Mouse (Mus musculus) Muller cell, postnatal 12 days (primary cell): ENCODE data around the gene Ripply2.
"Not testable (repeated sequence)": the region's sequence is repeated elsewhere in the genome, so short reads cannot be mapped to it uniquely, and the experiment has no call there.

Source experiments
- DNase-seq: peaks from one replicate; pipeline ENCODE4 v3.0.0-alpha.2; 2015; ENCODE audit errors: inconsistent ontology term

Ripply2 gene

DNA sequence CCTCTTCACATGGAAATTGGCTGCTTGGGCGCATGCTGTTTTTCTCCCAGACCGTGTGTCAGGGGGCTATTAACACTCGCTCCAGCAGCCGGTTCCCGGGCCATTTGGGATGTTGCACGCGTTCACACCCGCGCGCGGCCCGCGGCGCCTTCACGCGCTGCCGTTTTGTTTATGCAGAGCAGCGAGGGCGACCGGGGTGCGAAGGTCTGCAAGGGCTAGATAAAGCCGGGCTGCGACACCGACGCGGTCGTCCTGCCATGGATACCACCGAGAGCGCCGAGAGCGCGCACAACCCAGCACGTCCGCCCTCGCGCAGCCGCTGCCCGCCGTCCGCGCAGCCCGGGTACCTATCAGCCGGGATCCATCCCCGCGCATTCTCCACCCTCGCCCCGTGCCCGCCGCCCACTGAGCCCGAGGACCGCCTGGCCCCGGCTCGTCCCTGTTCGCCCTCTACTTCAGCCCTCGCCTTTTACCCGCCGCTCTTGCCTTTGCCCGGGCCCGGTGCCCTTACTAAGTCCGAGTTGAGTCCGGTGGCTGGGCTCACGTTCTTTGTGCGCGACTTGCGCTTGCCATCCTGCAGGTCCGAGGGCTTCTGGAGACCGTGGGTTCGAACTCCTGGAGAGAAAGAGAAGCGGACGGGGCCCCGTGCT lies at the start of gene Ripply2:
Gene Ripply2 (plus strand): TSS at position 250 of the 650 bp plus-strand sequence.
- DNase-seq = peak; percentile 35

DNA sequence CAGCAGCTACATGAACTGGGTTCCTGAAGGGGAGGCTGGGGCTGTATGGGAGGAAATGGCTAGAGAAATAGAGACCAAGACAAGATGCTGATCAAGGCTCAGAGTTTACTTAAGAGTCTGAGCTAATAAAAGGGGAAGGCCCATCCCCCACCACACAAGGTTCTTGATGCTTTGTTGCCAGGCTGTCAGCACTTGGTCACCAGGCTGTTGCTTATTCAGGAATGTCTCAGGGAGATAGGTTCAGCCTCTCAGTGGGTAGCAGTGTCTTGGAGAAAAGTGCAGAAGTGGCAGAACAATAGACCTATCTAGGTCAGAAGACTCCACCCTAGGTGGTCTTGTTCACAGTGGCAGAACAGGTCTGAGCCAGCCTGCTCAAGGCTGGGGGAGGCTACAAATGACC lies 42.9 kb upstream of the Ripply2 start:
- DNase-seq = not testable (repeated sequence)

DNA sequence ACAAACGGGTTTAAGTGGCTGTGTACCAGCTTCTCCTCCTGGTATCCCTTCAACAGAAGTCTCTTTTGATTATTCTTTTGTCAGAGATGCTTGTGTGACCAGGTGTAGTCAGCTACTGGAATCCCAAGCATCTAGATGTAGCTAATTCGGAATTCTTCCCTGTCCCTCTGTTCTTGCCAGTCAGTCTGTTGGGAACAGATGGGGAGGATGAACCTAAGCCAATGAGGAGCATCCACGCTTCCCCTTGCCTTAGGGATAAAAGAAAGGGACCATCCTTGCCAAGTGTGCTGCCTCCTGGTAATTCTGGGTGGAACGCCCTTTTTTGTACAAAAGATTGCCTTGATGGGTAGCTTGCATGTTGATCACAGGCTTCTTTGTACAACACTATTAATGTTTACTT lies 41.8 kb upstream of the Ripply2 start:
- no peak for DNase-seq

DNA sequence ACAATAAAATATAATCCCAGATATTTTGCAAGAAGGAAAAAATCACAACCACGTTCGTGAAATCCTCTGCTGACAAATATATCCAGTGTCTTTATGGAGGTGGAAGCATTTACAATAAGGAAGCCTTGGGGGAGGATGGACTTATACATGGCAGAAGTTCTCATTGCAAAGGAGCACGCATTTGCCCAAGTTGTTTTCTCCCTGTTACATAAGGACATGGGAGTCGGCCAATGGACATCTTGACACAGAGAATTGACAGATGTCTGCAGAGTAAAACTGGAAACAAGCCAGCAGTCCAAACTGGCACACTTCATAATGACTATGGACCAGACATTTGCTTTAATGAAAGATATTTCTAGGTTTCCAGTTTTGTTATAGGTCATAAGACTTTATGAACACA lies 38.4 kb upstream of the Ripply2 start:
- no peak for DNase-seq

DNA sequence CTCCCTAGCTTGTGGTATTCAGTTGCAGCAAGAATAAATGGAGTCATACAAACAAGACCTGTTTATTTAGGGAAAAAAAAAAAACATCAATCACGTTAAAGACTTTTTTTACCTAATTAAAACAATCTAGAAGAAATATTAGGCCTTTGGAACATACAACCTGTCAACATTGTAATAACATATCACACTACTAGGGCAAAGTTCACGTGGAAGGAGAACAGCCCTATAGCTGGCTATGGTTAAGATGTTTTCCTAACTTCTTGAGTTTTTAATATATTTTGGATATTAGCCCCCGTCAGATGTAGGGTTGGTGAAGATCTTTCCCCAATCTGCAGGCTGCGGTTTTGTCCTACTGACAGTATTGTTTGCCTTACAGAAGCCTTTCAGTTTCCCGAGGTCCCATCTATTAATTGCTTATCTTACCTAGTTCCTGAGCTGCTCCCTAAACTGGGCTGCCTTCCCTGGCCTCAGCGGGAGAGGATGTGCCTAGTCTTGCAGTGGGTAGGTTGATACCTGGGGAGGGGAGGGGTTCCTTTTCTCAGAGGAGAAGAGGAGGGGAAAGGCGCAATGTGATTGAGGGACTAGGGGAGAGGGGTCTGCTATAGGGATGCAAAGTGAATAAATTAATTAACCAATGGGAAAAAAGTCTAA lies 37.0 kb upstream of the Ripply2 start:
- DNase-seq = no peak

DNA sequence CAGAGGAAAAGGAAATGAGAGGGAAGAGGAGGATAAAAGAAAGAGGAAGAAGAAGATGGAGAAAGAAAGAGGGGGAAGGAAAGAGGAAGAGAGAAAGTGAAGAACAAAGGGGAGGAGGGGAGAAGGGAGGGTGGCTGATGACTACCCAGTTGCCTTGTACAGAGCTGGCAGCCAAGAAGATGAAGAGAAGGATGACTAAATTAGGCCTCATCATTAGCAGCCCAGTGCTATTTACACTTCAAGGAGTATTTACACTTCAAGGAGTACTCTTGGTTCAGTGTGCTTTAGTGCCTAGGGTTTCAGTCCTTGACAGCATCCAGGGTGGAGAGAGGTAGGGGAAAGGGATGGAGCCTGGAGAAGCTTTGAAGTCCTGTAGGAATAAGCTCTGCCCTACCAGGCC lies 35.3 kb upstream of the Ripply2 start:
- no peak for DNase-seq

DNA sequence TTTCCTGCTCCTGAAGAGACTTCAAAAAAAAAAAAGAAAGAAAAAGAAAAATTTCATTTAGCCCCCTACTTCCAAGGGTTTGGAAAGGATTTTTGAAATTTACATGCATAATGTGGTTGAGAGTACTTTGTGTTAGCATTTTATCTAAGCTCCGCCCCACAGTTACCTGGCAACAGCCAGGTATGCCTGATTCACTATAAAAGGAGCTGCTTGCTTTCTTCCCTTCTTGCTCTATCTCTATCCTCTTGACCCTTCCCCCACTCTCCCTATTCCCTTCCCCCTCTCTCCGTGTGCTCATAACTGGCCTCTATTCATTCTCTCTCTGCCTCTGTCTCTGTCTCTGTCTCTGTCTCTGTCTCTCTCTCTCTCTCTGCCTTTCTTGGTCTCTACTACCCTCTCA lies 34.4 kb upstream of the Ripply2 start:
- no peak for DNase-seq

DNA sequence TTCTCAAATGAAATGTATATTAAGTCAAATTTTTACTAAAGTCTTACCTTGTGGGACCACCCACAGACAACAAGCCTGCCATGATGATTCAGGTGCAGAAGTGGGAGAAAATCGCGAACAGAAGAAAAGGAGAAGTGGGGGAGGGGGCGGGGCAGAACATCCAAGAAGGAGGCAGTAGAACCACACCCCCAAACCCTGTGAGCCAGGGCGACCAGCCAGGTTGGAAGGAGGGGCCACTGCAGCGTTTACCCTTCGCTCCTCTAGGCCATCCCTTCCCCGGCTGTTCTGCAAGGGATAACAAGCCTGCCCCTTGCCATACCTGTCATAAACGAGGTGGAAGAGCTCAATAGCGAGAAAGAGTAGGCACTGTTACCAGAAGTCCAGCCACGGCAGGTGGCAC lies 33.8 kb upstream of the Ripply2 start:
- DNase-seq = no peak

DNA sequence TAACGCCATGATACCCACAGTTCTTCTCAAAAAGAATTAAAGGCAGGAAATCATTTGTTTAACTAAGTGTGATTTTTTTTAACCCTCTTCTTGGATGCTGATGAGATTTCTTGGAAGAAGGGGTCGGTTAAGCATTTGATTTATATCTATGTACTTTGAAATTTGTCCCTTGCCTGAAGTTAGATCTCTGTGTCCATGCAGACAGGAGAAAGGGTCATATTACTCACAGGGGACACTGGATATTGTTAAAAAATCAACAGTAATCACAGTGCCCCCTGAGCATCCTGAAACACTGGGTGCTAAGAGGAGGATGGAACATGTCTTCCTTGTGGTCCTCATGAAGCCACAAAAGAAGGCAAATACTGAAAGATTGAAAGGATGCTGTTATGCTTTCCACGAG lies 30.8 kb upstream of the Ripply2 start:
- DNase-seq = no peak

DNA sequence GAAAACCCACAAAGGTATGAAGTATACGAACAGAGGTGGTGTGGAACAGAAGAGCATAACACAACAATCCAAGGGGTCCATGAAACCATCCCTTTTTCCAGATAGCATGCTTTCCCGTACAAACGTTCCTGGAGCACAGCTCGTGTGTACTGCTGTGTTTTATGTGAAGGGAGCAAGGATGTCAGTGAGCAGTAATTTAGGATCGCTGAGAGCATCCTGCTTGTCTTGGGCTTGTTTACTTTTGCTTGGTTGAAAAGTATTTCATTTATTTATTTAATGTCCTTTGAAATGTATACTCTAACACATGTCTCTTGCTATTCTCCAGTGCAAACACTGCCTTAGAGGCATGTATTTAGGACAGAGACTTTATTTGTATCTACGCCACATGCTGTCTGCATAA lies 30.2 kb upstream of the Ripply2 start:
- DNase-seq = no peak

DNA sequence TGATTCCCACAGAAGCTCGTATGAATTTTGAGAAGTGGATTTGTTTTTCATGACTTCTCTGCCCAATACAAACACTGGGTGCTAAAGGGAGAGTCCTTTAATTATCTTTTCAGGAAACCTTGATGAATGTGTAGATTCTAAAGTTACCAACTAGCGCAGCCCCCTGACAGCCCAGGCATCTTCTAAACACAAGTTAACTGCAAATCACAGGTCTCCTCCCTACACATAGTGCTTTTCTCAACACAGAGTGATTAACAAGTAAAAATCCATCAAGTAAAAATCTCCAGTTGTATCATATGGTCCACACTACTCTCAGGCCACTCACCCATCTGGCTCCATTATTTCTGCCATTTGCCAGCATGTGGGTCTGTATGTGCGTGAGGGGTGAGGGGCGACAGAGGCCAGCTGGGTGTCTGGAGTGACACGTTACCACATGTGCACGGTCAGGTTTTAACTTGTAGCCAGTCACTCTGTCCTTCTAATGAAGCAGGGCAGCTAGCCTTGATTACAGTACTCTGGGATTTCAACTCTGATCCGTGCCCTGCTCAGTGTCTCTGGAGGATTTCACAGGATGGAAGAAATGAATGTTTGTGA lies 28.5 kb upstream of the Ripply2 start:
- no peak for DNase-seq

DNA sequence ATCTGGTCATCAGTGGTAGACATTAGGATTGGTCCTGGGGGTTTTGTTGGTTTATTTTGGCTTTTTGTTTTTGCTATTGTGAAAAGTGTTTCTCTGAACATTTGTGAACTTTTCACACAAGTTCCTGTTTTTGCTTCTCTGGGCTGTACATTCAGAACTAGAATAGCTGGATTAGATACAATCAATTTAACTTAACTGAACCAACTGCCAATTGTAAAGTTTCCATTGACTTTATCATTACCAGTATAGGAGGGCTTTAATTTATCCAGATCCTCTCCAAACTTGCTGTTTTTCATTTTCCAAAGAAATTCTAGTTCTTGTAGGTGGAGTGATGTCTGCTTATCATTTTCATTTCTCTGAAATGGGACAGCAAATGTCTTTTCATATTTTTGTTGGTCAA lies 25.5 kb upstream of the Ripply2 start:
- no peak for DNase-seq

DNA sequence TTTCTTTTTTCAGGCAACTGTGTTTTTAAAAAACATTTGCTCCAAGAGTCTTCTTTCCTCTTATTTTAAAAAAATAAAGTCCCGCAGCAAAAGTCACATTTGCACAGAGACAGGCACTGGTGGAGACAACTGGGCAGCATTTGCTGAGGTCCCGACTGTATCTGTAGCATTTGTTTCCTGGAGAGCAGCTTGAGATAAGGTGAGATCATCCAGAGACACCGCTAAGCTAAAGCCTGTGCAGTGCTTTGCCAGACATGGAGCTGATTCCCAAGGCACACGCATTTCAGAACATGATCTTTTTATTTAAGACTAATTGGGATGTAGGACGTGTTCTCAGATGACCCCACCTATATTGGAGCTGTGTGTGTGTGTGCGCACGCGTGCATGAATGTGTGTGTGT lies 23.6 kb upstream of the Ripply2 start:
- no peak for DNase-seq

DNA sequence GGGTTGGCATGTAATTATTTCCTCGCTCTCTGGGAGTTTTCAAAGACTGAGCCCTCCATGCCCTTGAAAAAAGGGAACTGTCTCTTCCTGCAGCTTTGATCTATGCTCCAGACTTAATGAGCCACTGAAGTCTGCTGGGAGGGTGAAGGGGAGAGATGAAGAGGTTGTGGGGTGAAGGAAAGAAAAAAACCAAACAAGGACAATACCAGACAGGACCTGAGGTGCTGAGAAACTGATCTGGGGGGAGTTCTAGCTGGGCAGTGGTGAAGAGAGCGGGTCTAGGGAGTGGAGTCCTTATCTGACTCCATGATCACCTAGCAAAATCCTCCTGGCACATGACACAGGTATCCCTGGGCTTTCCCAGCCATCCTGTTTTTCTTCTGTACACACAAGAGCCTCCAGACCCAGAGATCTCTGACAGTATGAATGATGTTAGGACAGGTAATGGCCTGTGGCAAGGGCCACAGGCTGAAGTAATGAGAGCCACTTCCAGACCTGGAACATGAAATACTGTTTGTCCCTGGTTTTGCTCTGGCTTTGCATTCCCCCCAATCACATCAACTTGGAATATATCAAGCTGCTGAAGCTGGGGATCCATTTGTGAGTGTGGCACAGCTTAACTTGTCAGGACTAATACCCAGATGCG lies 18.2 kb upstream of the Ripply2 start:
- peak; percentile 43 for DNase-seq

DNA sequence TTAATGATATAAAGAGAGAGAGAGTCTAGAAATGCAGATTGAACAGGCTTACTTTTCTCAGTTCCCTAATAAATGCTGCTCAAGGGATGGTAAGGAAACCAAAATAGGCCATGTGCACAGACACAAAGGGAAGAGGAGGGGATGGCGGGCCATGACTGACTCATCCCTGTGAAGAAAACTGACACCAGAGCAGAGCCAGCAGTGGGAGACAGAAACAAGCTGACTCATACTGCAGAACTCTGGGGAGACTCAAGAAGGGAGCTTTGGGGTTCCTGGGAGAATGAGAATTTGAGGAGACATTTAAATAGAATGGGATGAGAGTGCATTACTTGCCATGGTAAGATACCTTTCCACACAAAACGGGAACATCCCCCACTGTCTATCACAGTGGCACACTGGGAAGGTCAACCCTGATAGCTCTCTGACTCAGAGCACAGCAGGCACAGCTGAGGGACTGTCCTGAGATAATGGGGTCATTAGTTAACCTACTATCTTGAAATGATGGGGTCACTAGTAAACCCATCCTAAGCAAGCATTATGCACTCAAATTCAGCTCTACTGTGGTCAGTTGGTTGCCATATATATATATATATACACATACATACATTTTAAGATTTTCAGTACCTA lies 15.3 kb upstream of the Ripply2 start:
- DNase-seq = peak; percentile 87

DNA sequence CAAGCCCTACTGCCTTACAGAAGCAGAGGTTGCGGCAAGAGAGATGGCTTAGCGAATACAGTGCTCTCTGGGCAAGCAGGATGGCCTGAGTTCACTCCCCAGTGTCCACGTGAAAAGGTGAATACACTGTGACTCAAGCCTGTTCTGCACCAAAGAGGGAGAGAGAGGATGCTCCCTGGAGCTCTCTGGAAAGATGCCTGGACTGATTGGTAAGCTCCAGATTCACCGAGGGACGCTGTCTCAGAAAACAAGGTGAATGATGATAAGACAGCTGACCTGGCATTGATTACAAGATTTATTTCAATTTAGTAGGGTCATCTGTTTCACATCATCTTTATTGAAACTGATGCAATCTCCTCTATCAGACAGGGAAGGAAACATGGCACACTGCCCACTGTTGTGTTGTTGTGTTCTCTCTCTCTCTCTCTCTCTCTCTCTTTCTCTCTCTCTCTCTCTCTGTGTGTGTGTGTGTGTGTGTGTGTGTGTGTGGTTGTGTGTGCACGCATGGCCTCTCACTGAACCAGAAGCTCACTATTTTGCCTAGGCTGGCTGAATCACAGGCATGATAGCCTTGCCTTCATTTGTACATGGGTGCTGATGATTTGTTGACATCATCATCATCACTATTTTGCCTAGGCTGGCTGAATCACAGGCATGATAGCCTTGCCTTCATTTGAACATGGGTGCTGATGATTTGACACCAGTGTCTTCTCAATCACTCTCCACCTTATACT lies 10.5 kb upstream of the Ripply2 start:
- no peak for DNase-seq

DNA sequence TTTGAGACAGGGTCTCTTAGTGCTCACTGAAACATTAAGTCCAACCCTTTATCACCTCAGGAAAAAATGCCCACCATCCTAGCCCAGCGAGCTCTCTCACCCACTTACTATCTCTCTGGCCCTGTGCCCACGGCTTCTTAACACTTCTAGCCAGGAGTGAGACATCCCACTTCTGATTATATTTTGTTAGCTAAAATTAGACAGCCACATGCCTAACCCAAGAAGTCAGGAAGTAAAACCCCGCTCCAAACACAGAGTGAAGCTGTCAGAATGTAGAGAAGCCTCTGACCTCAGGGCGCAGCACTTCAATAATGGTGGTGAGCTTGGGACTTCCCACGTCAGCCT lies 9.9 kb upstream of the Ripply2 start:
- no peak for DNase-seq

DNA sequence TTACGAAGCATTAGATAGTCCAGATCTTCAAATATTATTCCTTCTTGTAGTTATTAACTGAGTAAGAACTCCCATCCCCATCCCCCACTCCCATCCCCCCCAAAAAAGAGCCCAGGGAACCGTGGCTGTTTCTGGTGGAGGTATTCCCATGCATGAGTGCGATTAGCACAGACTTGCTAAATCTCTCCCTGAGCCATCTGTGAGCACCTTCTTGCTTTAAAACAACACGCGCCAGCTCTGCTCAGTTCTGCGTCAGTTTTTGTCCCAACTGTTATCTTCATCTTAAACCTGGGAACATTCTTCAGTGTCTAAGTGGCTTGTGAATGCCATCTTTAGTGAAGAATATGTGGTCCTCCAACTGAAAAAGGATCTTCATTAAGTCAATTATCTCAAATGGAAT lies 6.8 kb upstream of the Ripply2 start:
- DNase-seq = no peak

DNA sequence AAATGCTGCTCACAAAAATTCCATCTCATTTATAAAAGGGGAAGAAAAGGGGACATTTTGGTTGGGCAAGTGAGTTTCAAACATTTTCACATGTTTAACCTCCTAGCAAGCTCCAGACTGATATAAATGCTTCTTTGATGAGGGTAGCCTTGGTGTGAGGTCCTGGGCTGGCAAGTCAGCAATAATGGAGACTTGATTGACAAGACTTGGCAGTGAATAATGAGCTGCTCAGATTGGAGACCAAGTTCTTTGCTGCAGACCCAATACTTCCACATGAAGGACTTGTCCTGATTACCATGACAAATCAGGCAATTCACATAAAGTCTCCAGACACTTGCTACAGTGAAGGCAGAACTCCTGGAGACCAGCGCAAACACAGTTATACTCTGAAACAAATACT lies 6.4 kb upstream of the Ripply2 start:
- DNase-seq = peak; percentile 66

DNA sequence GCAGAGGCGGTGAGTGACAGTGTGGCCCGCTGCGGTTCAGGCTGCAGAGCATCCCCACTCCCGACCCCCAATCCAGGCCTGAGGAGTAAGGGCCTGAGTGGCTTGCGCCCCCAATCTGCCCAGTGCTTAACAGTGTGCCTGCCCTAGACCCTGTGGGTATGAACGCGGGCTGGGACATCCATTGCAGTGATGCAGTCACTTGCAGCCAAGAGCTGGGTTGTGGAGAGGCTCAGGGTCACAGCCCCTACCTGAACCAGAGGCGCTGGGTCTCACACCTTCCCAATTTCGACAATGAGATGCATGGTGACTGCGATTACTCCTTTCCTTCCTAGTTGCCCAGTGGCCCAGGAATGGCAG lies 579 bp downstream of the Ripply2 start:
- no peak for DNase-seq

DNA sequence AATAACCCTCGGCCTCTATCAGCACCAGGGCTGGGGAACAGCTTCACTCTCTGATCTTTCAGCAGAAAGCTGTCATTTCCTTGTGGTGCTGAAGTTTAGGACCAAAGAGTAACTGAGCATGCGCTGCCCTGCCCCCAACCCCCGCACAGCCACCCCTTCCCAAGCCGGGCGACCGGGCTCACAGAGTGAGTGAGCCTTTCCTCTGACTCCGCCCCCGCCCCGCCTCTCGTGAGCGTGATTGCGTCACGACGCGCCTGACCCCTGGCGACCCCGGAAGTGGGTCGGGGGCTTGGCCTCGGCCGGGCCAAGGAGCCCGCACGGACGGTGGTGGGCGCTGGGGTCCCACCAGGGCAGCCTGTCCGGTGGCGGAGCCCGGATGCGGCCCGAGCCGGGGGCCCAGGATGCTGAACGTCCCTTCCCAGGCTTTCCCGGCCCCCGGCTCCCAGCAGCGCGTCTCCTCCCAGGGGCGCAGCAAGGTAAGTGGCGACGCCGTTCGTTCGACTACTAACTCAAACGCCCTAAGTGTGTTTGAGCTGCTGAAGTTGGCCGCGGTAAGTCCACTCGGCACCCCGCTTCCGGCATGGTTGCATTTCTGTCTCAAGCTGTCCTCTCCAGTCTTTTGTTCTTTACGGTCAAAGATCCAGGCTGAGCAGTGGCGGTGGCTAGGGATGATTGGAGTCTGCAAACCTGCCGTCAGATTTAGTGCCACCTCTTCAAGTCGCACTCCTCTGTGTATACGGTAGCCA lies 6.6 kb downstream of the Ripply2 start, which contains the start of gene Cyb5r4:
Gene Cyb5r4 (plus strand): TSS at position 237 of the 746 bp plus-strand sequence.
- DNase-seq = peak; percentile 99
